Mouse (Mus musculus): ENCODE data around the gene Hacl1.

GRCm38 (mm10) chr14:31559216-31559615 is 81.9 kb downstream of the Hacl1 start:
- TF ChIP-seq CTCF (IDR thresholded peaks at IDR 0.05; ENCODE audit: low read depth, low read length) (no peak), POLR2A (IDR thresholded peaks at IDR 0.05; ENCODE audit: insufficient read depth, low read length) (no peak), EP300 (IDR thresholded peaks at IDR 0.05; ENCODE audit: insufficient read depth, low read depth, low read length) (no peak)

Measured in ES-Bruce4 (cell line).